Mouse (Mus musculus) neural tube, embryonic 14.5 days (tissue): Measurements from ENCODE around the gene Hsf2bp. TPM values are rescaled to one million over a fixed set of nuclear protein-coding genes. Genes with fewer than 3 reads are reported as not detected.
"Not testable (repeated sequence)": the region's sequence is repeated elsewhere in the genome, so short reads cannot be mapped to it uniquely, and the experiment has no call there.

Experiments
- ATAC-seq: fragments of 200-750 bp; cut with Nextera tagmentation; 2 replicates; pipeline ENCODE4 v1.8.0; 2017; ENCODE audit warnings: low read depth, mild to moderate bottlenecking, moderate TSS enrichment, moderate library complexity
- H3K27ac ChIP-seq: fragments of 300-500 bp; sonication (generic); 2 replicates; pipeline ENCODE4 v1.5.1; 2014; ENCODE audit warnings: low read depth, mild to moderate bottlenecking, control low read depth, low read length, moderate library complexity, mixed read lengths
- H3K27me3 ChIP-seq: fragments of 300-500 bp; sonication (generic); 2 replicates; pipeline ENCODE4 v1.6.1; 2014; ENCODE audit warnings: low read length; ENCODE audit not compliant: control insufficient read depth, insufficient read depth
- H3K36me3 ChIP-seq: fragments of 300-500 bp; sonication (generic); 2 replicates; pipeline ENCODE4 v1.6.1; 2014; ENCODE audit warnings: low read length, mixed read lengths; ENCODE audit not compliant: control insufficient read depth, insufficient read depth
- H3K4me1 ChIP-seq: fragments of 300-500 bp; sonication (generic); 2 replicates; pipeline ENCODE4 v1.6.1; 2014; ENCODE audit warnings: low read length; ENCODE audit not compliant: control insufficient read depth, insufficient read depth
- H3K4me2 ChIP-seq: fragments of 300-500 bp; sonication (generic); 2 replicates; pipeline ENCODE4 v1.6.1; 2014; ENCODE audit warnings: mild to moderate bottlenecking, low read depth, low read length, control low read depth
- H3K4me3 ChIP-seq: fragments of 300-500 bp; sonication (generic); 2 replicates; pipeline ENCODE4 v1.5.1; 2014; ENCODE audit warnings: low read depth, low read length, control low read depth, mixed read lengths
- H3K9ac ChIP-seq: fragments of 300-500 bp; sonication (generic); replicated peaks from 2 replicates; pipeline ENCODE4 v1.6.1; 2014; ENCODE audit warnings: low read depth, mild to moderate bottlenecking, control low read depth, low read length, mixed read lengths
- H3K9me3 ChIP-seq: fragments of 300-500 bp; sonication (generic); 2 replicates; pipeline ENCODE4 v1.6.1; 2016; ENCODE audit warnings: low read length; ENCODE audit not compliant: control insufficient read depth
- WGBS: fragments of 180-500 bp; shearing (Covaris S2); extraction: QIAGEN DNeasy Blood & Tissue Kit; methylation state at CpG from one replicate; pipeline ENCODE4 v1.1.7; 2014; 5-methylcytosine and 5-hydroxymethylcytosine counted together
- polyA plus RNA-seq: library from polyadenylated mRNA; unstranded; fragments of >200 nt; fragmentation: Nextera tagmentation; extraction: Ambion mirVana; gene quantifications from 2 replicates; pipeline ENCODE4 v1.2.1, GENCODE M21; 2014

Gene Hsf2bp
- polyA plus RNA-seq = 0.52 and 1.1 TPM in 2 replicates

- WGBS = 5% methylated on average over 52 of the region's 52 CpGs
Measured at GRCm38 (mm10) chr17:32035609-32036508, at the start of gene Hsf2bp, which contains the start of gene Rrp1b. Gene Hsf2bp, minus strand, starts transcription at chr17:32036349. Gene Rrp1b, plus strand, starts transcription at chr17:32036100.

GRCm38 (mm10) chr17:32083351-32083750 is 47.2 kb upstream of the Hsf2bp start:
- no peak overlapping the region for H3K9ac ChIP-seq
- no peaks in the 10 kb centered on the region for H3K9me3 ChIP-seq
- WGBS = 94% methylated on average over 2 of the region's 2 CpGs
- no peak overlapping the region for H3K4me3 ChIP-seq
- H3K4me2 ChIP-seq = no peak overlapping the region
- no peaks in the 10 kb centered on the region for H3K4me1 ChIP-seq
- ATAC-seq = no peak
- no peaks in the 10 kb centered on the region for H3K27me3 ChIP-seq
- no peak overlapping the region for H3K27ac ChIP-seq
- H3K36me3 ChIP-seq = no peaks in the 10 kb centered on the region

More at GRCm38 (mm10) chr17:32035609-32036508, at the start of gene Hsf2bp, which contains the start of gene Rrp1b:
- ATAC-seq = peak; percentile 96
- no peaks in the 10 kb centered on the region for H3K9me3 ChIP-seq
- peak within 1 kb of the TSS; percentile 95 for H3K4me2 ChIP-seq
- H3K36me3 ChIP-seq = no peaks in the 10 kb centered on the region
- H3K27ac ChIP-seq = peak within 1 kb of the TSS; percentile 71
- peaks cover 18% of the 10 kb centered on the region for H3K4me1 ChIP-seq
- no peaks in the 10 kb centered on the region for H3K27me3 ChIP-seq
- H3K9ac ChIP-seq = peak within 1 kb of the TSS; percentile 76
- peak within 1 kb of the TSS; percentile 83 for H3K4me3 ChIP-seq

GRCm38 (mm10) chr17:32075164-32075563 is 39.0 kb upstream of the Hsf2bp start:
- no peaks in the 10 kb centered on the region for H3K9me3 ChIP-seq
- H3K36me3 ChIP-seq = no peaks in the 10 kb centered on the region
- peak; percentile 25; the same call in 1 of the 2 replicates for ATAC-seq
- no peaks in the 10 kb centered on the region for H3K4me1 ChIP-seq
- no peaks in the 10 kb centered on the region for H3K27me3 ChIP-seq
- H3K9ac ChIP-seq = no peak overlapping the region
- no peak overlapping the region for H3K4me3 ChIP-seq
- no peak overlapping the region for H3K4me2 ChIP-seq
- H3K27ac ChIP-seq = no peak overlapping the region
- 3% methylated on average over 2 of the region's 2 CpGs for WGBS

GRCm38 (mm10) chr17:32074658-32075057 is 38.5 kb upstream of the Hsf2bp start:
- H3K36me3 ChIP-seq = no peaks in the 10 kb centered on the region
- no peak overlapping the region for H3K4me2 ChIP-seq
- H3K4me3 ChIP-seq = no peak overlapping the region
- no peaks in the 10 kb centered on the region for H3K4me1 ChIP-seq
- no peaks in the 10 kb centered on the region for H3K27me3 ChIP-seq
- no peak for ATAC-seq
- H3K27ac ChIP-seq = no peak overlapping the region
- H3K9ac ChIP-seq = no peak overlapping the region
- no peaks in the 10 kb centered on the region for H3K9me3 ChIP-seq
- WGBS = 64% methylated on average over 4 of the region's 4 CpGs

GRCm38 (mm10) chr17:32073359-32073758 is 37.2 kb upstream of the Hsf2bp start:
- 2% methylated on average over 2 of the region's 2 CpGs for WGBS
- no peak for ATAC-seq
- no peak overlapping the region for H3K27ac ChIP-seq

GRCm38 (mm10) chr17:32068810-32069209 is 32.7 kb upstream of the Hsf2bp start:
- H3K4me3 ChIP-seq = no peak overlapping the region

More at GRCm38 (mm10) chr17:32073359-32073758, 37.2 kb upstream of the Hsf2bp start:
- no peaks in the 10 kb centered on the region for H3K36me3 ChIP-seq
- H3K4me2 ChIP-seq = no peak overlapping the region
- no peak overlapping the region for H3K9ac ChIP-seq
- H3K4me3 ChIP-seq = no peak overlapping the region
- H3K9me3 ChIP-seq = no peaks in the 10 kb centered on the region
- no peaks in the 10 kb centered on the region for H3K27me3 ChIP-seq
- no peaks in the 10 kb centered on the region for H3K4me1 ChIP-seq

GRCm38 (mm10) chr17:32068381-32068780 is 32.2 kb upstream of the Hsf2bp start:
- H3K4me2 ChIP-seq = no peak overlapping the region
- WGBS = 93% methylated on average over 10 of the region's 11 CpGs
- no peak overlapping the region for H3K9ac ChIP-seq
- no peaks in the 10 kb centered on the region for H3K27me3 ChIP-seq
- H3K36me3 ChIP-seq = no peaks in the 10 kb centered on the region
- no peaks in the 10 kb centered on the region for H3K4me1 ChIP-seq
- H3K27ac ChIP-seq = no peak overlapping the region
- no peaks in the 10 kb centered on the region for H3K9me3 ChIP-seq
- no peak for ATAC-seq
- H3K4me3 ChIP-seq = no peak overlapping the region

More at GRCm38 (mm10) chr17:32068810-32069209, 32.7 kb upstream of the Hsf2bp start:
- Histone ChIP-seq H3K36me3 (no peaks in the 10 kb centered on the region), H3K27ac (no peak overlapping the region), H3K9me3 (no peaks in the 10 kb centered on the region), H3K4me2 (no peak overlapping the region), H3K4me1 (no peaks in the 10 kb centered on the region), H3K27me3 (no peaks in the 10 kb centered on the region), H3K9ac (no peak overlapping the region)
- WGBS = 90% methylated on average over 2 of the region's 2 CpGs
- ATAC-seq = no peak

- H3K36me3 ChIP-seq = no peaks in the 10 kb centered on the region
- no peak overlapping the region for H3K4me2 ChIP-seq
- H3K4me1 ChIP-seq = no peaks in the 10 kb centered on the region
- H3K9me3 ChIP-seq = no peaks in the 10 kb centered on the region
- H3K9ac ChIP-seq = no peak overlapping the region
- H3K27me3 ChIP-seq = no peaks in the 10 kb centered on the region
- ATAC-seq = no peak
- H3K27ac ChIP-seq = no peak overlapping the region
- no peak overlapping the region for H3K4me3 ChIP-seq
- WGBS = 76% methylated on average over 9 of the region's 9 CpGs
Measured at GRCm38 (mm10) chr17:32067541-32067940, 31.4 kb upstream of the Hsf2bp start.

GRCm38 (mm10) chr17:32064762-32065161 is 28.6 kb upstream of the Hsf2bp start:
- 69% methylated on average over 8 of the region's 8 CpGs for WGBS
- not testable (repeated sequence) for H3K4me1 ChIP-seq, ATAC-seq, H3K9me3 ChIP-seq, H3K27me3 ChIP-seq, H3K9ac ChIP-seq, H3K4me2 ChIP-seq, H3K4me3 ChIP-seq, H3K27ac ChIP-seq
- H3K36me3 ChIP-seq = peaks cover 17% of the 10 kb centered on the region
